Mouse (Mus musculus) bone marrow, adult 2 months (tissue): ENCODE data around the gene Arid4b.

Experiments used
- CTCF ChIP-seq: fragments of 200-500 bp; IDR thresholded peaks from 2 replicates; pipeline ENCODE4 v1.5.1; 2011; ENCODE audit warnings: low read length, control low read depth; ENCODE audit not compliant: control insufficient read depth, insufficient read depth
- POLR2A ChIP-seq: fragments of 200-500 bp; IDR thresholded peaks from 2 replicates; pipeline ENCODE4 v1.6.1; 2011; ENCODE audit warnings: low read depth, mild to moderate bottlenecking, control low read depth, low read length, borderline replicate concordance; ENCODE audit not compliant: control insufficient read depth

DNA sequence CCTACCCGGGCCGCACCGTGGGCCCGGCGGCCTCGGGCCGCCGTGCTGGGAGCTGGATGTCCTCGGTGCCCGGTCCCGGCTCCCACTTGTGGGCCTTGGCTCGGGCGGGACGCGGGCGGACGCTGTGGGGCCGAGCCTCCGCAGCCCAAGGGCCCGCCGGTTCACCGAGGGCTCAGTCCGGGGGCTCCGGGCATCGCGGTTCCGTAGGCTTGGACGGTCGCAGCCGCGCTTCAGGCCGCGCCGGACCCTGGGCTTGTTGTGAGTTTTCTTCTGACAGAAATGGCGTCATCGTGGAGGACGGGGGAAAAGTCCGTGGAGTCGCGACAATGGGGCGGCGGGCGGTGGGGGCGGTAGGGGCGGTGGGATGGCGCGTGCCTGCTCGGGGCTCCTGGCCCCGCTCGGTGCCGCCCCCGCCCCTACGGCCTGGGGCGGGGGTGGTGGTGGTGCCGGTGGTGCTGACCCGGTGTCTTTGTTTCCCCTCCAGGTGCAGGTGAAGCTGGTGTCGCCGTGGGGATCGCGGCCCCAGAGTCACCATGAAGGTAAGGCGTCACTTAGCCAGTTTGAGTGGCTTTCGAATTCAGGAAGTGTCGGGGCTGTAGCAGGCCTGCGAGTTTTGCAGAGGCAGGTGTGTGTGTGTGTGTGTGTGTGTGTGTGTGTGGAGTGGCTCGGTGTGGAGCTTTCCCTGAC, 1.5 kb downstream of the Arid4b start:
- TF ChIP-seq POLR2A (no peak; the same call in 1 of the 2 replicates), CTCF (no peak)
